Mouse (Mus musculus) C2C12 (cell line): ENCODE measurements around the gene Btc. TPM values are rescaled to one million over a fixed set of nuclear protein-coding genes. Genes with fewer than 3 reads are reported as not detected.

Experiments used
- H3K27me3 ChIP-seq: one replicate; pipeline ENCODE4 v1.6.1; 2011; ENCODE audit not compliant: control insufficient read depth, insufficient read depth, insufficient read length
- H3K36me3 ChIP-seq: one replicate; pipeline ENCODE4 v1.6.1; 2011; ENCODE audit not compliant: control insufficient read depth, insufficient read depth
- H3K4me3 ChIP-seq: one replicate; pipeline ENCODE4 v1.5.1; 2011; ENCODE audit warnings: mild to moderate bottlenecking, control low read depth; ENCODE audit not compliant: poor library complexity, insufficient read depth, severe bottlenecking
- H3K79me2 ChIP-seq: one replicate; pipeline ENCODE4 v1.6.1; 2011; ENCODE audit not compliant: control insufficient read depth, insufficient read depth
- H3K79me3 ChIP-seq: one replicate; pipeline ENCODE4 v1.6.1; 2011; ENCODE audit warnings: low read depth, control low read depth
- H3ac ChIP-seq: one replicate; pipeline ENCODE3; 2011; ENCODE audit warnings: low read depth; ENCODE audit not compliant: control insufficient read depth, insufficient read length
- CEBPB ChIP-seq: IDR thresholded peaks from one replicate; pipeline ENCODE4 v1.6.1; 2011; ENCODE audit warnings: low read depth, mild to moderate bottlenecking, control low read depth, moderate library complexity
- CTCF ChIP-seq: IDR thresholded peaks from one replicate; pipeline ENCODE4 v1.5.1; 2011; ENCODE audit not compliant: control insufficient read depth, insufficient read depth, insufficient read length
- FOSL1 ChIP-seq: IDR thresholded peaks from one replicate; pipeline ENCODE4 v1.8.0; 2011; ENCODE audit warnings: mild to moderate bottlenecking, low read length; ENCODE audit not compliant: poor library complexity, insufficient read depth, severe bottlenecking
- MAX ChIP-seq: IDR thresholded peaks from one replicate; pipeline ENCODE4 v1.6.1; 2011; ENCODE audit warnings: mild to moderate bottlenecking, control low read depth
- MYOD1 ChIP-seq: IDR thresholded peaks from one replicate; pipeline ENCODE4 v1.6.1; 2011; ENCODE audit warnings: low read depth; ENCODE audit not compliant: control insufficient read depth, insufficient read length
- MYOG ChIP-seq: IDR thresholded peaks from one replicate; pipeline ENCODE4 v1.6.1; 2011; ENCODE audit not compliant: control insufficient read depth, insufficient read length; ENCODE audit errors: extremely low read depth
- USF1 ChIP-seq: IDR thresholded peaks from one replicate; pipeline ENCODE4 v1.6.1; 2011; ENCODE audit warnings: low read depth, mild to moderate bottlenecking, control low read depth, moderate library complexity
- long read RNA-seq, 2 experiments: library from polyadenylated mRNA; unstranded; transcript quantifications; one replicate each; pipeline ENCODE4 v2.0.0; 2019 to 2020
- polyA plus RNA-seq: library from polyadenylated mRNA; unstranded; fragments of >200 nt; fragmentation: generic; extraction: Trizol; gene quantifications from one replicate; pipeline ENCODE4 v1.2.1, GENCODE M21; 2012; ENCODE audit warnings: missing spikeins

Btc gene
- polyA plus RNA-seq = 1.5 TPM
- long read RNA-seq, experiment 1 = 0 reads
- long read RNA-seq, experiment 2, transcript Btc-201 (6 exons, 2,876 nt) = major isoform, 8 of 8 reads
- long read RNA-seq, experiment 2, partial matches to known transcripts = 0 of 8 reads
- long read RNA-seq, experiment 2, other reads (novel, unspliced or antisense) = 0 of 8 reads

- no peaks in the 10 kb centered on the region for H3K36me3 ChIP-seq
- no peaks in the 10 kb centered on the region for H3K27me3 ChIP-seq
- peak within 1 kb of the TSS; percentile 3 for H3K4me3 ChIP-seq
- no peaks in the 10 kb centered on the region for H3K79me2 ChIP-seq
- H3ac ChIP-seq = peak within 1 kb of the TSS; percentile 56
- H3K79me3 ChIP-seq = no peaks in the 10 kb centered on the region
- TF ChIP-seq CTCF (peak; percentile 56), MAX (no peak)
Observed at GRCm38 (mm10) chr5:91402339-91403211, at the start of gene Btc. Gene Btc, minus strand, starts transcription at chr5:91402994.

DNA sequence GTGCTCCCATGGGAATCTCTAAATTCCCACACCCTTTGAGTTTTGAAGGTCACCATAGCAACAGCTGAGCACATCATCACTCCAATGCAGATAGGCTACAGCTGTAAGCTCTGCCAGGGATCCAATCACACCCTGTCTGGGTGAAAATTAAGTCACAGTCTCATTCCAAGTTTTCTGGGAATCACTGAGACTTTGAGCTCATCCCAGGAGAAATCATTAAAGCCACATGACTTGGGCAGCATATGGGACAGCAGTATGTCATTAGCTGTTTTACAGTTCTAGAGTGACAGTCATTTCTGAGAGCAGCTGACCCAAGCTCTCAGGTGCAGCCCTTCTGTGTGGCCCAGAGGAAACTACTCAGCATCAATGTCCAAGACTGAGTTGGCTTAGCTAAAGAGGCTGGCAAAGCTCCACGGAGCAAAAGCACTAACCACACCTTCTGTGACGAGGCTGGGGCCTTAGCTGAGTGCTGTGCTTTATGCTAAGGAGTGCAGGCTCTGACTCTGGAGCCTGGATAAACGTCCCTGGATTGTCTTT is 42.3 kb upstream of the Btc start:
- Histone ChIP-seq H3K36me3 (no peaks in the 10 kb centered on the region), H3K27me3 (peaks cover 2% of the 10 kb centered on the region), H3K4me3 (no peak overlapping the region), H3K79me2 (no peaks in the 10 kb centered on the region), H3ac (no peak overlapping the region), H3K79me3 (no peaks in the 10 kb centered on the region)
- no peak for TF ChIP-seq CTCF
- TF ChIP-seq MYOG = no peak
- no peak for TF ChIP-seq FOSL1
- no peak for TF ChIP-seq MYOD1
- no peak for TF ChIP-seq USF1
- no peak for TF ChIP-seq MAX
- no peak for TF ChIP-seq CEBPB

DNA sequence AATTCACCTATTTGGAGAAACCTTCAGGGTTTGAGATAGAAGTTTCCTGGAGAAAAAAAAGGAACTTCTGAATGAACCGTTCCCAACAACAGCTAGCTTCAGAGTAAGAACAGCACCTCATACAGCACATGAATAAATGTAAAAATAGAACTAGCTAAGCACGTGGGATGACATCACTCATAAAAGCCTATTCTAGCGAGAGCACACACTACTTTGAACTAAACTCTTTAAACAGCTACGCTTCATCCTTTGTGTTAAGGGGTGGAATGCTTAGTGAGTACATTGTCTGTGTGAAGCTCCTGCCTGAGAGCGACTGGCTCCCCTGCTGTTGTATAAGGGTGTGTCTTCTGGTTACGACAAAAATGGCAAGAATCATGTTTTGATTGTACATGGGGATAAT is 33.8 kb upstream of the Btc start:
- TF ChIP-seq FOSL1 (no peak), MYOG (no peak)
- Histone ChIP-seq H3K27me3 (no peaks in the 10 kb centered on the region), H3K4me3 (no peak overlapping the region)

DNA sequence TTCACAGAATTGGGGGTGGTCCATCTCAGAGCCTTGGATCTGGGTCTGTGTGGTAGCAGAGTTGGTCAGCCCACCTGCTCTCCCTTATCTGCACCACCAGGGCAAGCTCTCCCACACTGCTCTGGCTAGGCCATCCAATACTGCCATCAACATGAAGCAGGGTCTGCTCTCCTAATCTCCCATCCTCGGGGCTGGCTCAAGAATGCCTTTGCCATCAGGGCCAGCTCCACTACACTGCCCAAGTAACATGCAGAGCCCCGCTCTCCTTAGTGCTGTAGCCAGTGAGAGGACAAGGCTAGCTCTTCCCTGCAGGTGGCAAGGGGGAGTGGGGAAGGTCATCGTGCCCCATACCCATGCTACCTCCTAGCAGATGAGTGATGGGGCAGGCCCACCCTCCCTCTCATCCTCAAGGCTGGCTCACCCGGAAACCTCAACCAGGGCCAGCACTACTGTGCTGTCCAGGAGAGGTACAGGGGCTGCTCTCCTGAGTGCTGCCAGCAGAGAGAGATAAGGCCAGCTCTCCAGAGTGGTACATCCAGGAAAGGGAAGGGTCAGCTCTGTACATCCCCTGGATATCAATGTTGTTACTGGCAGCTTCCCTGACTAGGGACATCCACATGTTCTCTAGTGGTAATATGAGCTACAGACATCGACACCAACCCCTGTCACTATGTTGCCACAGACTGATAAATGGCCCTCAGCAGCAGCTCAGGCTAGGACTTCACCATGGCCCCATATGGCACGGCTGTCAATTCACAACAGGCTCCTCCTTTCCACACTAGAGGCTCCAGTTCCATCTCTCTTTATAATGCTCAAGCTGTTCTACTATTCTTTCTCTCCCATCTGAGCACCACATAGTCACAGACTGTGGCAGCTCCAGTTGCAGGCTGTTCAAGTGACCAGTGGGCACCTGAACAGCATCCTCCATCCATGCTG is 32.2 kb upstream of the Btc start:
- Histone ChIP-seq H3ac (no peak overlapping the region), H3K27me3 (no peaks in the 10 kb centered on the region), H3K36me3 (no peaks in the 10 kb centered on the region), H3K79me2 (no peaks in the 10 kb centered on the region), H3K79me3 (no peaks in the 10 kb centered on the region), H3K4me3 (no peak overlapping the region)
- TF ChIP-seq MAX (no peak), USF1 (no peak), CTCF (no peak), CEBPB (no peak), MYOG (no peak), FOSL1 (no peak), MYOD1 (no peak)

More for the DNA sequence above, 33.8 kb upstream of the Btc start:
- Histone ChIP-seq H3ac (no peak overlapping the region), H3K36me3 (no peaks in the 10 kb centered on the region), H3K79me2 (no peaks in the 10 kb centered on the region), H3K79me3 (no peaks in the 10 kb centered on the region)

GRCm38 (mm10) chr5:91428547-91428946 is 25.8 kb upstream of the Btc start:
- Histone ChIP-seq H3K27me3 (peaks cover 11% of the 10 kb centered on the region), H3K79me3 (no peaks in the 10 kb centered on the region), H3ac (no peak overlapping the region), H3K36me3 (no peaks in the 10 kb centered on the region), H3K4me3 (no peak overlapping the region), H3K79me2 (no peaks in the 10 kb centered on the region)
- no peak for TF ChIP-seq USF1
- TF ChIP-seq CEBPB = no peak
- no peak for TF ChIP-seq MAX
- no peak for TF ChIP-seq FOSL1
- no peak for TF ChIP-seq MYOG
